Mouse (Mus musculus) olfactory bulb, adult 2 months (tissue): ENCODE results near the gene Vwa7.

Experiments used
- CTCF ChIP-seq: fragments of 200-500 bp; IDR thresholded peaks from 2 replicates; pipeline ENCODE4 v1.5.1; 2012; ENCODE audit warnings: low read depth, mild to moderate bottlenecking, low read length, moderate library complexity; ENCODE audit not compliant: insufficient read depth
- POLR2A ChIP-seq: fragments of 200-500 bp; IDR thresholded peaks from 2 replicates; pipeline ENCODE4 v1.6.1; 2012; ENCODE audit warnings: mild to moderate bottlenecking, low read depth, low read length, moderate library complexity; ENCODE audit not compliant: insufficient read depth

GRCm38 (mm10) chr17:35032323-35032870, 16.0 kb downstream of the Vwa7 start:
- TF ChIP-seq CTCF (no peak), POLR2A (no peak)
